Mouse (Mus musculus) layer of hippocampus, adult 2 months (tissue): ENCODE measurements at regions not wholly inside any gene's neighbourhood (a gene's known extent, or its start where the extent isn't known, plus 50 kb on each side); places are given as distances from the start of the nearest gene placed in this dataset.
A peak's percentile ranks its signal among the peaks of the same experiment; 100 is the strongest.

Experiments
- DNase-seq, 2 experiments: peaks; one replicate each; pipeline ENCODE4 v3.0.0; 2022; ENCODE audit warnings: low spot score in 2 of 2
- H3K27ac ChIP-seq: fragments of 200-600 bp; 2 replicates; pipeline ENCODE4 v1.8.1; 2022
- H3K4me3 ChIP-seq: fragments of 200-600 bp; 2 replicates; pipeline ENCODE4 v1.8.1; 2022; ENCODE audit warnings: mild to moderate bottlenecking
- CTCF ChIP-seq: fragments of 200-600 bp; conservative IDR thresholded peaks from 2 replicates; pipeline ENCODE4 v1.8.1; 2022; ENCODE audit warnings: antibody characterized with exemption, mild to moderate bottlenecking, moderate library complexity

DNA sequence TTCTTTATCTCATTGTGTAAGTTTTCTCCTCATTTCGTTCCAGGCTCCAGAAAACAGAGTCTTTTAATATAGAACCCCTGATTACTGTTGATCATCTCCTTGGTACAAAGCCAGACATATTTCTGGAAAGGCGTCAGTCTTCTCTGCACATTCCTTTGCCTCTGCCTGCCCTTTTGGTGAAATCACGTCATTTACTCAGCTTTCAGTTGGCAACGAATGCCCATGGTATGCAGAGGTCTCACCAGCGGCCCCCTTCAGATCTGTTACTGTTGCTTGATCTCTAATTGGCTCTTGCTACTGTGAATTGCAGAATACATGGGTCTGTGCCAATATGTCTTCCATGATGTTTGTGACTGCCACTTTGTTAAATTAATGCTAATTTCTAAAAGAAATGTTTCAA lies 412.0 kb upstream of the Pitx2 start:
- no peak overlapping the region for H3K27ac ChIP-seq
- no peak for DNase-seq
- no peak for TF ChIP-seq CTCF
- H3K4me3 ChIP-seq = no peak overlapping the region

DNA sequence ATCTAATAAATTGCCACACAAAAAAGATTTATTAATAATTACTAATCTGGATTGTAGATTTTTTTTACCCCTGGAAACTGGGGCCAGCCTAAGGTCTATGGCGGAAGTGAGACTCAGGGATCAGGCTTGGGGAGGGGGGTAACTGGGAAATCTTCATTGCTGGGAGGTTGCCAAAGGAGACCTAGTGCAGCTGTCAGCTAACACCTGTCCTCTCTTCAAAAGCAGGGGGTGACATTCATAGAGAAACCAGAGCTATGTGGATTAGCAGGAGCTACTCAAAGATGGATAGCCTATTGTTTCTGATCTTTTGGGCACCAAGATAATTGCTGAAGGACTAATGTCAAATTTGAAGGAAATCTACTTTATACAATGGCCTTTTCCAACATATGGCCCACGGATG lies 403.7 kb upstream of the Pitx2 start:
- H3K4me3 ChIP-seq = no peak overlapping the region
- no peak for DNase-seq
- TF ChIP-seq CTCF = no peak
- H3K27ac ChIP-seq = no peak overlapping the region

DNA sequence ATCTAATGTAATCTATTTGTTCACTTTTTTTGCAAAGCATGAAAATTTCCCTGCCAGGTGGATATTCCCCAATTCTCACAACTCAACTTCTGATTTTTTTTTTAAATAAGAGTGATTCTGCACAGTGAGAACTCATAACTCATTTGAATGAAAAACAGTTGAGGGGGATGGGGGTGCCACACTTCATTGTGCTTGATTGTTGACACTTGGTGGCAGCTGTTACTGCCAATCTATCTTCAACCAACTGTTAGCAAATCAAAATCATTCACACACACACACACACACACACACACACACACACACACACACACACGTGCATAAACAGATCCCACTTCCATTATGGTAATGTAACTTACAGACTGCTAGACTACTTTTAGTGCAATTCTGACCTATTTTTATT lies 401.8 kb upstream of the Pitx2 start:
- no peak for TF ChIP-seq CTCF
- no peak overlapping the region for H3K27ac ChIP-seq
- peak; percentile 4 to 12 for DNase-seq
- H3K4me3 ChIP-seq = no peak overlapping the region

DNA sequence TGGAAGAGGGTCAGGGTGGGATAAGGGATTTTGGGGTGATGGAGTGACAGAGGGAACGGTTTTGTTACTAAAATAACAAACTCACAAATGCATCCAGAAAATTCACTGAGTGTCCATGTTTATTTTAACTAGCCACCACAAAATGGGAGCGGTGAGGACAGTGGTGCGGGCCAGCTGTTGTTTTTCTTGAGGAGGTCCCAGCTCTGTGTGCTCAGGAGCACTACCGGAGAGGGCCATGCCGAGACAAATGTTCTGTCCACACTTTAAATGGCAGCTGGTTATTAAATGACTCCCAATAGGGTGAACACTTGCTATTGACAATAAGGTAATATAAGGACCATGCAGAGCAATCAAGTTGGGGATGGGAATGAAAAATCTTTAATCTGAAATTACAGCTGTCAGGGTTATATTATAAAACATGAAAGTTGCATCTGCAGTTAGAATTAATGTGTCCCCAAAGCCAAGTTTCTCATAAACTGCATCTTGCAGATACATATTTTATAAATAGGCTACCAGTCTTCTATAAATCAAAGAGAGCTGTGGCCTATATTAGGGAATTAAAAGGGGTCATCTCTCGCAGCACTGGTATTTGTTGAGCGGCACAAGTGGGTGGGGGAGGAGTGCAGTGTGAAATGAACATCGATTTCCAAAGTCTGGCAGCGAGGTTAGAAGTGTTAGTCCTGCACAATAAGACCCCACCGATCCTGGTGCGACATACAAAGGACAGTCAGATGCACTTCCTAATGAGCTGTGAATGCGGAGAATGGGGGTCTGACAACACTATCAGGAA lies 370.1 kb upstream of the Pitx2 start:
- H3K4me3 ChIP-seq = no peak overlapping the region
- no peak for DNase-seq
- TF ChIP-seq CTCF = no peak
- no peak overlapping the region for H3K27ac ChIP-seq

DNA sequence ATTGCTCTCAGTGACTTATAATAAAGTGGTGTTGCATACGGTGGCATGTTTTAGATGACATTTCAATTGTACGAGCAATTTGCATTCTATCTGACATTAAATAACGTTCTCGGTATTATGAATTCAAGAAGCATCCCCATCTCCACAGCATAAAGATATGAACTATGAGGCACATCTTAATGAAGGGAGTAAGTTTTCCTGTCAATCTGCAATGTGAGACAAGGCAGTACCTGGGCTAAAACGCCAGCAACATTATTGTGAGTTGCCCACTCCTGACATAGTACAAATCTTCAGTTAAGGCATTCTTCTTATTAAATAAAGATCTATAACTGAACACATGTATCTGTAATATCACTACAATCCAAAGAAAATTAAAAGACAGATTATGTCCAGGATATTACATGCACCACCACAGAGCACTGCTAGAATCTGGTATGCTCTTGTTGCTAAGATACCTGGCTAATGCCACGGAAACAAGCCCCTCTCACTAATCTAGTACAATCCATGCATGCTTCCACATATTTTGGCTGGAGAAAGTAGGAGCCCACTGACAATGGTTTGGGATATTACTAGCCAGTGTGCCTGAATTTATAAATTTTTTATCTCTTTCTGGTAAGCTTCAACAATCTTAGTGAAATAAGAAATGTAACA lies 349.2 kb upstream of the Pitx2 start:
- DNase-seq = no peak
- no peak overlapping the region for H3K27ac ChIP-seq
- no peak for TF ChIP-seq CTCF

DNA sequence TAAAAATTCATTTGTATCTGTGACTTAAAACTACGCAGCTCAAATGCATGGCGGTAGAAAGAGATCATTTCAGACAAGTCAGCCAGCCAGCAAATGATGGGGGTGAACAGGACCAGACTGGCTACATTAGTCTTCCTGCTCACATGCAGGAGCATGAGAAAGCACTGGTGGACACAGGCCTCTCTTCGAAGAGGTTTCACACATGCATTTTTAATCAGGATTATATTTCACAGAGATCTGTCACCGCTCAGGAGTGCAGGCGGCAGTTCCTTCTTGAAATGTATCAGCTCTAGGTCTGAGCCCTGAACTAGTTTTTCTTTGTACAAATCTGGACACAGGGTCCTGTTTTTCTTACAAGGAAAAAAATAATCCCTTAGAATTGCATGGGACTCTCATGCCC lies 343.2 kb upstream of the Pitx2 start:
- Histone ChIP-seq H3K27ac (no peak overlapping the region), H3K4me3 (no peak overlapping the region)
- no peak for TF ChIP-seq CTCF
- no peak for DNase-seq

More for the DNA sequence above, 349.2 kb upstream of the Pitx2 start:
- H3K4me3 ChIP-seq = no peak overlapping the region

DNA sequence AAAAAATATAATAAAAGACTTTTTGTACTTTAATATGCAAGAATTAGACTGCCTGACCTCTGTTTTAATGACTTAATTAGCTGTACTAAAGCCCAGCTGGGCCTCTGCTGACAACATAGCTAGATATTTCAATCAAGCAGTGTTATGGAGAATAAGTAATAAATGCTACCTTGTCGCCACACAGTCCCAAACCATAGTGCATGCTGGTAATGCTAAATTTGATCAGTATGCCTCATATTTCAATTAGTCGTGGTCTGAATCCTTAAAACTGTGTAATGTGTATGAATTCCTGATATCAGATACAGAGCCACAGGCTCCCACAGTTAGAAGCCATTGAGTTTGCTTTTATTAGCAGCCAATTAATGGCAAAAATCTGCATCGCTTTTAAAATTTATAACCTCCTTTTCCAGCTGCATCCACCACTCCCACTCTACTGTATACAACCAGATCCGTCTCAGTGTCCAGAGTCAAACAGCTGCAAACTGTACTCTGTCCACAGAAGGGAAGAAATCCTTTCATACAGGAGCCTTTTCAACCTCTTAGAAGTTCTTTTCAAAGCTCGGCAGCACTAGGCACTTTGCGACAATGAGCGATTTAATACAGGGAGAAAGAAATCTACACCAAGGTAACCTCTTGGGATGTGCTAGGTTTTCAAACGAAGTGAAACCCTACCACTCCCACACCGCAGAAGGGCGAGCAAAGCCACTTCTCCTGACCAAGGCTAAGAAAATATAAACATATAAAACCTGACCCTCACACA lies 317.8 kb upstream of the Pitx2 start:
- H3K27ac ChIP-seq = no peak overlapping the region
- no peak overlapping the region for H3K4me3 ChIP-seq
- DNase-seq = no peak
- no peak for TF ChIP-seq CTCF

DNA sequence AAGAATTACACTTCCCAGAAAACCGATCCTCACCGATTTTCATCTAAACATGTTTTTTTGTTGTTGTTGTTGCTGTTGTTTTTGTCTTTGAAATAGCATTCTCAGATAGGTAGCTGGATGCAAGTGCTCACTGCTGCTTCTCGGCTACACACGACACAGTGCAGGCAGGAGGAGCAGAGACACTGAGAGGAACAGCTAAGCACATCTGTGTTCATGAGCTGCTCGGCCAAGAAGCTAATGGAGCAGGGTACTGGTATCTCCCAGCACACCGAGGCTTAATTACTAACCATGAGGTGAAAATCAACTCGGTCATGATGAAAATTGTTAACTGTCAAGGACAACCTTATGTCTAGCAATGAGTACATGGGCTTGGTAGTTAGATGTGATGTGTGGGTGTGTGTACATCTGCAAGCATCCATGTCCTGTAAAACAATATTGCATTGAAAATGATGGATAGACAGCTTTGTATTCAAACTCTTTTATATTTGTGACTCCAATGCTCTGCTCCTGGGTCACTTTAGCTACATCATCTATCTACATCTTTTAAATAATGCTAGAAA lies 316.0 kb upstream of the Pitx2 start:
- DNase-seq = no peak
- Histone ChIP-seq H3K4me3 (no peak overlapping the region), H3K27ac (no peak overlapping the region)
- TF ChIP-seq CTCF = no peak

DNA sequence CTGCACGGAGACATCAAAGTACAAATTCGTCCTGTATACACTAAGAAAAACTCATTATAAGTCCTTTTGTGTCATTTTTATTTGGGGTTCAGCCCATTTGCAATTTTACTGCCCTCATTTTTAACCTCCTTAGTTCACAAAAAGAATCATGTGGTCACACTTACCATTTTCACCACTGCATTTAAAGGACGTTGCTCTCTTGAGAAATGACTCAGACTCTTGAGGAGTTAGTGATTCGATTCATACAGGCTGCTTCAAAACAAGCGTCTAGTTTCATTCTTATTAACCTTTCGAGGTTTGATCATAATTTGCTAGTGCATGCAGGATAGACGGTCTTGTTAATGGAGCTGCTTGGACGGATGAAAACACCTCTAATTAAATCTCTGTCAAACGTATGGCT lies 313.0 kb upstream of the Pitx2 start:
- TF ChIP-seq CTCF = no peak
- no peak for DNase-seq
- Histone ChIP-seq H3K4me3 (no peak overlapping the region), H3K27ac (no peak overlapping the region)

DNA sequence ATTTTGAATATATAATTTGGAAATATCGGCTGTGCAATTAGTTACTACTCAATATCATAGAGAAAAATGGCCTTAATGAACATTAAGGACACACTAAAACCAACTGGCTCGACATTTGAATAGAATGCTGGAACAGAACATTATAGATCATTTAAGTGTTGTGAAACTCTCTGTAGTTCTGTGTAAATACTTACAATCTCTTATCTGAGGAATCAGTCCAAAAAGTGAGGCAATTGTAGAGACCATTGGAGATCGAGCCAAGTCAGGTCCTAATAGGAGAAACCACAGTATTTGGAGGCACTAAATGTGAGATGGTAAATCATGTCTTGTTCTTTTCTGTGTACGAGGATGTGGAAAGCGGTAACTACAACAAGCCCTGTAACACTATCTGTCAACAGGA lies 308.6 kb upstream of the Pitx2 start:
- TF ChIP-seq CTCF = no peak
- H3K4me3 ChIP-seq = no peak overlapping the region

DNA sequence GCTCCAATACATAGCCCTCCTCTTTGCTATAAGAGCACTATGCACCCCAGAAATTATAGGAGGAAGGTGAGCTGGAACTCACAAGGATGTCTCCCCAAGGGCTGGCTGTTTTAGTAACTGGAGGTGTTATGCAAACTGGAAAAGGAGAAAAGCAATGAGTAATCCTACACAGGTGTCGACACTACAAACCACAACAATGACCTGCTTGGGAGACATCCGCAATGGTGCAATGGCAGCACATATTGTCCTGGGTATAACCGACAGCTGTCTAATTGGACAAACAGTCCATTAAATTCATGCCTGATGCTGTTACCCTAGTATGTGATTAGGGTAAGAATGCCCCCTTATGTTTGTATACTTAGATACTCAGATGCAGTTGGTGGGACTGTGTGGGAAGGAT lies 303.1 kb upstream of the Pitx2 start:
- Histone ChIP-seq H3K27ac (no peak overlapping the region), H3K4me3 (no peak overlapping the region)
- DNase-seq = no peak
- no peak for TF ChIP-seq CTCF

More for the DNA sequence above, 308.6 kb upstream of the Pitx2 start:
- H3K27ac ChIP-seq = no peak overlapping the region
- no peak for DNase-seq

DNA sequence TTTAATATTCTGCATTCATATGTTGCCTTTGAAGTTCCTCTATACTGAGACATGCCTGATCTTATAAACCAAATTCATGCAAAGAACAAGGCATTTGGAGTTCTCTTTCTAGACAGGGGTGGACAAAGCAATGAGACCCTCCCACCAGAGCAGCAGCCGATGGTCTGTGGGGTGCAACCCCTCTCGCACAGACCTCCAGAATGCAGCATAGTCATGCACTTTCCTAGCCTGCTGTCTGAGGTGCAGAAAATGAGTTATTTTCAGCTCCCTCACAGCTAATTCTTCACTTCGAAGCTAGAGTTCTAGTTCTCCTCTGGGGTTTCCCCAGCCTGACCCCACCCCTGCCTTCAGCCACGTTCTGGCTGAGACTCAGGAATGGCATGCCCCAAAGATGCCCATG lies 288.6 kb upstream of the Pitx2 start:
- no peak overlapping the region for H3K27ac ChIP-seq
- H3K4me3 ChIP-seq = no peak overlapping the region
- DNase-seq = no peak
- TF ChIP-seq CTCF = no peak

DNA sequence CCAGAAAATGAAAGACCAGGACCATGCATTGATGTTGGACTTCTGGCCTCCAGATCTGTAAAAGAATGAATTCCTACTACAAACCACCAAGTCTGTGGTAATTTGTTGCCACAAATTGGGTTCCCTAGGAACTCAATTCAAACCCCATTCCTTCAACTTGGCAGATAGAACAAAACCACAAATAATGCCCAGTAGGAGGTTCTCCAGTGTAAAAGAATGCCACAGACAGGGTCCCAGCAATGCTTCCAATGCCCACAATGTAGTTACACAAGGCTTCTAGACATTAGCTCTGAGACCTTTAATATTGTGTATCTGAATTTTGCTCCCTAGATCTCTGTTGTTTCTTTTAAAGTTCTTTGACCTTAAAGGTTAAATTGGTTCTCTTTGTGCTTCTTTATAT lies 278.2 kb upstream of the Pitx2 start:
- no peak for TF ChIP-seq CTCF
- Histone ChIP-seq H3K27ac (no peak overlapping the region), H3K4me3 (no peak overlapping the region)
- DNase-seq = no peak
